Mouse (Mus musculus): Measurements from ENCODE around the gene Racgap1.

Gene Racgap1

GRCm38 (mm10) chr15:99664600-99665451 lies 13.4 kb upstream of the Racgap1 start:
- DNase-seq (ENCODE audit: low read depth, low spot score): peak; percentile 52

GRCm38 (mm10) chr15:99663964-99664599 lies 12.6 kb upstream of the Racgap1 start:
- DNase-seq (ENCODE audit: low read depth, low spot score): no peak

DNA sequence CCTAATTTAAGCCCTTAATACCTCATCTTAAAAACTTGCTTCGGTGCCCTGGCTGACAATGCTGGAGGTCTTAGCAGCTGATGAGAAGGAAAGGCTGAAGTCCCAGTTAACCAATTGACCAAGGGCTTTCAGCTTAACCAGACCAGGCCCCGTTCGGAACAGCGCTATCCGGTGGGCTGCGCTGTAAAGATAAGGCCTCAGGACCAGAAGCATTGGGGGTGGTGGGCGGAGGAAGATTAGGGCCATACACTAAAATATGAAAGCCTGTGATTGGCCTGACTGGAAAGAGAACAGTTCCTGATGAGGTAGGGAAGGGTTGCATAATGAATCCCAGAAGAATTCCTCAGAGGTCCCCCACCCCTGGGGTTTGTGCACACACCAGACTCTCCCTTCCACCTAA lies 10.9 kb upstream of the Racgap1 start:
- DNase-seq (ENCODE audit: low read depth, low spot score): no peak

DNA sequence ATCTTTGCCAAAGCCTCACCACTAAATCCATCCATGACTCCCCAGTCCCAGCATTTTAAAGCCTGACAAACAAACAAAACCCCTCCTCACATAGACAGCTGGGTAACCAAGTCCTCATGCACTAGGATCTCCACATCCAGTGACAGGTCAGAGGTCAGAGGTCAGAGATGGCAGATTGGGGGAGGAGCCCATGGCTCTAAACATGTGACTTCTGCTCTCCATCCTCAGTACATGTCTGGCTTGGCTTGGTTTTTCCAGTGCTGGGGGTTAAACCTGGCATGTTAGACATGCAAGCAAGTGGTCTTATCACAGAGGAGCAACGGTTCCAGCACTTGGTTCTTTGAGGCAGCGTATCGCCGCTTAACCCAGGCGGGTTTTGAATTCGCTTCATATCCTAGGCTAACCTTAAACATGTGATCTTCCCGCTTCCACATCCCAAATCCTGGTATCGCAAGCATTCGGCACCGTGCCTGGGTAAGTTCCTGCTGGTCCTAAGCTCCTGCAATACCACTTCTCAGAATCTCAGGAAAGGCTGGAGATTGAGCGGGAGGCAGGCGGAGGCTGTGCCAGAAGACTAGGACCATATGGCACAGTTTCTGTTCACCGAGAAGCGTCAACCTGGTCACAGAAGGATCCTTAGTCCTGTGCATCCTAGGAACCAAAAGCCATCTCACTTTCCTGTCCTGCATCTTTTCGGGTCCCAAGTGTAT lies 9.8 kb upstream of the Racgap1 start:
- no peak for DNase-seq (ENCODE audit: low read depth, low spot score)

DNA sequence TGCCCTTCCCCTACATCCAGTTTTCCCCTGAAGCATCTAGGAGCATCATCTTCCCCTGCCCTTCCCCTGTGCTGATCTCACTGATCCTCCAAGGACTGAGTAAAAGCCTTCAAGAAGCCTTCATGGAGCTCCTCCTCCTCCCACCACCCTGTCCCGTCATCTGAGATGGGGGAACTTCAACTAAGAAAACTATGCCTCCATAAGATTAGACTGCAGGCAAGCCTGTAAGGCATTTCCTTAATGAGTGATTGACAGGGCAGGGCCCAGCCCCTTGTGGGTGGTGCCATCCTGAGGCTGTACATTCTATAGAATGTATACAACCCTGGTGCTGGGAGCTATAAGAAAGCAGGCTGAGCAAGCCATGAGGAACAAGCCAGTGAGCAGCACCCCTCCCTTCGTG lies 7.0 kb upstream of the Racgap1 start:
- no peak for DNase-seq (ENCODE audit: low read depth, low spot score)

DNA sequence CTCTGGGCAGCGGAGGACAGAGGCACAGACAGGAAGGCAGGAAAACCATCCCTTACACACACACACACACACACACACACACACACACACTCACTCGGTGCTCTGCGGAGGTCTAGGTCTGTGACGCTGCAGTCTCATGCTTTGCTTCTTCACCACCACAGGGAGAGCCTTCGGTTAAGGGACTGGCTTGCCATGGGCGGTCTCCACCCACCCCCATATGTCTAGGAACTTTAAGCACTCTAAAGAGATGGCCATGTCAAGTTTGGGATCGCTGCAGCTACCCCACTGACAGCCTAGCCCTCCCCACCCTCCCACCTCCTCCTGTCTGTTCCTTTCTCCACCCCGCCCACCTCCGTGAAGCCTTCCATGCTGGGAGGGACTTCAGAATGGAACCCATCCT lies 4.5 kb upstream of the Racgap1 start:
- DNase-seq (ENCODE audit: low read depth, low spot score): no peak

- no peak for DNase-seq (ENCODE audit: low read depth, low spot score)
Observed at GRCm38 (mm10) chr15:99653876-99654275, 2.4 kb upstream of the Racgap1 start.

- DNase-seq (ENCODE audit: low read depth, low spot score): no peak
Observed at GRCm38 (mm10) chr15:99653291-99653690, 1.8 kb upstream of the Racgap1 start.

GRCm38 (mm10) chr15:99651984-99652872 lies 772 bp upstream of the Racgap1 start:
- no peak for DNase-seq (ENCODE audit: low read depth, low spot score)

- DNase-seq (ENCODE audit: low read depth, low spot score): no peak
Observed at GRCm38 (mm10) chr15:99650304-99650703, 1.2 kb downstream of the Racgap1 start.

DNA sequence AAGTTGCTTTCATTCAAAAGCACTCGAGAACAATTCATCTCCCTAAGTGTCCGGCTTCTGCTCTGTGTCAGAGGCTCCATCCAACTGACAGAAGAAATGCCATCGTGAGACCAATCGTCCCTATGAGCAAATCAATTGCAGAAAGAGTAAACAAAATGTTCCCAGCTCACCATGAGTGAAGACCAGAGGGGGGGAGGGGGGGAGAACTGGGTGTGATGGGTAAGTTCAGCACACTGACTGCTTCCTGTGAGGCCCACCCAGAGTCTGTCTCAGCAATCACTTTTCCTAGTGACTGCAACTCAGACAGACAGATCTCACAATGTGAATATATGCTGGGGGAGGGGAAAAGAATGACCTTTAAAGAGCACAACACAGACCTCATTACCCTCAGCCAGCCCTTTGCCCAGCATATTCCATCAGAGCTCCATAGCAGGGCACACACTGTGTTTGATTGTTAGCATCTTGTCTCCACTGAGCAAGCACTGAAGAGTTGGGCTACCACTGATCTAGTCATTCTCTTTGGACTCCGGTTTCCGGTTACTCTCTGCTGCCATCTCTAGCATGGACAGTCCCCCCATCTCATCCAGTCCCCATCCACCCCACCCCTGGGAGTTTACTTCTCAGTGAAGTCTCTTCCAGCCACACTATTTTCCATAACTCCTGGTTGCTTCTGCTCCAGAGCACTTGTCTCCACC lies 2.2 kb downstream of the Racgap1 start:
- no peak for DNase-seq (ENCODE audit: low read depth, low spot score)

GRCm38 (mm10) chr15:99648326-99648725 lies 3.1 kb downstream of the Racgap1 start:
- peak; percentile 55 for DNase-seq (ENCODE audit: low read depth, low spot score)

GRCm38 (mm10) chr15:99644776-99645175 lies 6.7 kb downstream of the Racgap1 start:
- no peak for DNase-seq (ENCODE audit: low read depth, low spot score)

- no peak for DNase-seq (ENCODE audit: low read depth, low spot score)
Observed at GRCm38 (mm10) chr15:99643832-99644231, 7.6 kb downstream of the Racgap1 start.

DNA sequence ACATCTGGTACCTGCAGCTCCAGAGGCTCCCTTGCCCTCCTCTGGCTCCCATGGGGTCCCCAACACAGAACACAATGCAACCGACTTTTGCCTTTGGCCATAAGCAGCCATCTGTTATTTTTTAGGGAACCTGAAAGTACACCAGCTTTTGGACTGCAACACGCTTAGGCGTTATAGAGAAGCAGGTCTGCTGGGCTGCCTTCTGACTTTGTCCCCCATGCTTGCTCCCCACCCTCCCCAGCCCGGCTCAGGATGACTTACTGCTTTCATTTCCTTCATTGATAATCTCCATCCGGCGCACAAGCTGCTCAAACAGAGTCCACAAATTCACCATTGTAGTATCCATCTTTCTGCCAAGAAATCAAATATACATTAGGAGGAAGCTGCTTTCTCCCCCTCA lies 8.8 kb downstream of the Racgap1 start:
- no peak for DNase-seq (ENCODE audit: low read depth, low spot score)

- no peak for DNase-seq (ENCODE audit: low read depth, low spot score)
Observed at GRCm38 (mm10) chr15:99638124-99638485, 13.4 kb downstream of the Racgap1 start.

- DNase-seq (ENCODE audit: low read depth, low spot score): no peak
Observed at GRCm38 (mm10) chr15:99637405-99638123, 13.9 kb downstream of the Racgap1 start.

DNA sequence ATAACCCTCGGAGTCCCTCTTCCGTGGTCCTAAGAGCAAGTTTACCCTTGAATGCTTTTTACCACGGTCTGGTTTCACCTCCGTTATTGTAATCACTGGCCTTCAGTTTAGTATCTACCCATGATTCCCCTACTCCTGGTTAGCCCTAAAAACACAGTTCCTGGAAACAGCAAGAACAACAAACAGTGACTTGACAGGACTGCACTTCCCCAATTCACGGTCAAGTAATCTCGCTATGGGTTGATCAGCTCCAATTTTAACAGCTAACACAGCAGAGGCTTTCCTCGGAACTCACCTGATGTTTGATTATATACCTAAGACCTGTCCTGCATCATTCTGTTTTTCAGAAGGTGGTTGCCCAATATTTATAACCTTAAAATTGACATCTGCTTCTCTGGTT lies 16.8 kb downstream of the Racgap1 start:
- no peak for DNase-seq (ENCODE audit: low read depth, low spot score)

- DNase-seq (ENCODE audit: low read depth, low spot score): no peak
Observed at GRCm38 (mm10) chr15:99631618-99632017, 19.8 kb downstream of the Racgap1 start.

DNA sequence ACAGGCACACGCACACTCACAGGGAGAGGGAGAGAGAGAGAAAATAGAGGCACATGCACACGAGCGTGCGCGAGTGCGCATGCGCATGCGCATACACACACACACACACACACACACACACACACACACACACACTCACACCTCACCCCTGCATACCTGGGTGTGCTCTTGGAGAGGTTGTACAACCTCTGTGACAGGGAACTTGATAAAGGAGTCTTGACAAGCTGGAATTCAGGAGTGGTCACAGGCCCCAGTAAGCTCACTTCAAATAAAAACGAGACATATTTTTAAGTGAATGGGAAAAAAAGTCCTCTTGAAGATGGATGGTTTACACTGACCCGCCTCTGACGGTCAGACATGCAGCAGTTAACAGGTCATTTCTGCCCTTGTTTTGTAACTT lies 29.4 kb downstream of the Racgap1 start:
- no peak for DNase-seq (ENCODE audit: low read depth, low spot score)
